Mouse (Mus musculus) liver, adult 2 months (tissue): ENCODE measurements around the gene Acsm1.

Experiments
- CTCF ChIP-seq: fragments of 200-500 bp; IDR thresholded peaks from 2 replicates; pipeline ENCODE4 v1.5.1; 2011; ENCODE audit warnings: low read depth, low read length, control low read depth
- POLR2A ChIP-seq: fragments of 200-500 bp; IDR thresholded peaks from 2 replicates; pipeline ENCODE4 v1.6.1; 2011; ENCODE audit warnings: low read length, control low read depth; ENCODE audit not compliant: insufficient read depth; ENCODE audit errors: extremely low read depth

DNA sequence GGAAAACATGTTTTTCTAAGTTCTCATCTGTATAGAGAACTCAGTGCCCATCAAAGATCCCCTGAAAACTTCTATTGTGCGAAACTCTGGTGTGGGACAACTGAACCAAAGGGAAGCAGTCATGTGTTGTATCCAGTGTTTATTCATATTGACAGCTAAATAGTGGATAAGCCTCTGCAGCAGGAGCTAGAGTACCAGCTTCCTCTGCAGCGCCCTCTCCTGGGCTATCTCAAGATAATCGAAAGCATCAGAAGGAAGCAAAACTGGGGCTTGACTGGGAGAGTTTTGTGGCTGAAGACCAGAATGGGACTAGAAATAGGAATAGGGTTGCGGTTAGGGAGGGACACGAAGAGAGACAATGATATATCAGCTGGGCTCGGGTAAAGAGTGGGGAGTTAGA, 64.1 kb downstream of the Acsm1 start:
- TF ChIP-seq POLR2A (0 out of 2 replicates have a peak, but pooled peaks have one; percentile 16), CTCF (peak; percentile 42; the same call in 1 of the 2 replicates)
